Mouse (Mus musculus) midbrain, embryonic 15.5 days (tissue): ENCODE results near the gene Pdgfa. TPM values are rescaled to one million over a fixed set of nuclear protein-coding genes. Genes with fewer than 3 reads are reported as not detected.

Experiments
- polyA plus RNA-seq: library from polyadenylated mRNA; unstranded; fragments of >200 nt; fragmentation: Nextera tagmentation; extraction: Ambion mirVana; gene quantifications from 2 replicates; pipeline ENCODE4 v1.2.1, GENCODE M21; 2015

Pdgfa gene
- polyA plus RNA-seq, 1 experiment from 2014 or later: 23.6 TPM

Other genes with a start within 250 kb of the Pdgfa start
- 57.9 and 65.4 TPM in 2 replicates for gene Fam20c, start 242.9 kb downstream of the Pdgfa start, polyA plus RNA-seq
- gene Gm5294, start 177.3 kb downstream of the Pdgfa start, polyA plus RNA-seq: not detected in 2 replicates
- 303 and 316 TPM in 2 replicates for gene Prkar1b, start 152.6 kb upstream of the Pdgfa start, polyA plus RNA-seq
- gene Dnaaf5, start 152.9 kb upstream of the Pdgfa start, polyA plus RNA-seq: 4.6 and 5.1 TPM in 2 replicates
- 51.3 and 54.3 TPM in 2 replicates for gene Sun1, start 203.3 kb upstream of the Pdgfa start, polyA plus RNA-seq